Comparison of ENCODE assay signal across 27 mouse cellular contexts in the genomic region with DNA sequence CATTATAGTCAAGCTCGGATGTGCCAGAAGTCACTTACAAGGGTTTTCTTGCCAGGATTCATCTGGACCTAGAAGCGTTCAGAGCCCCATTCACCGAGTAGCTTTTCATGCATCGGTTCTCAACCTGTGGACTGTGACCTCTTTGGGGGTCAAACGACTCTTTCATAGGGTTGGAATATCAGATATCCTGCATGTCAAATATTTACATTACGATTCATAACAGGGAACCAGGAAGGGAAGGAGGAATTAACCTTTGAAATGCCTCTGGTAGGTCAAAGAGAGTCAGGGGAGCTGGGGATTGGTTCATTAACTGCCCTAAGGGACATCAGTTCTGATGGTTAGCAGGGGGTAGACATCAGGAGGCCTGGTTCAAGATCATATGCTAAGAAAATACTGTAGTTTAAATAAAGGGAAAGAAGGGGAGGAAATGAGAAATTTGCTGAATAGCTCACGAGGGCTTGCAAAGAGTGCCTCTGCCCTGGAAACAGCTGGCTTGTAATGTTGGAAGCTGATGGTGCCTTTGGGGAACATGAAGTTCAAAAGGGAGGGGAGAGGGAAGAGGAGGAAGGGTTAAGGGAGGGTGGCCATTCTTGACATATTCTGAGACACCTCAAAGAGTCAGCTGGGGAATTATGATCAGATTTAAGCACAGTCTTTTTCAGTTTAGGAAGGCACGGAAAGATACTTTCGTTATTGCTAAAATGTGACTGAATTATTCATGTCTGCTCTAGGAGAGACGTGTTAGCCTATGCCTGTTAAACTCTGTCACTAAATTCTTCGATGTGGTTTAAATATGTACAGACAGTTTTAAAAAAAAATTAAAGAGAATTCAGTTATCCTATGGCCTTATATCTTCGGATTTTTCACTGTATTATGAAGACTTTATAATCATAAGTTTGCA.
A peak's percentile ranks its signal among the peaks of the same experiment; 100 is the strongest.
DNase-seq lines count a peak whose midpoint lies in the region; ATAC-seq and TF ChIP-seq lines count a peak whose summit lies in the region.
"Had no signal": no experiment of that assay in that cellular context is flagged by ENCODE, and none has a peak within 500 bp of the region (broad histone marks: within the 10 kb centered on the region; RNA-seq: fewer than 3 reads in every experiment).

No protein-coding gene starts in this region.

- H3K27me3 ChIP-seq in heart, embryonic 11.5 days (ENCODE audit: control insufficient read depth, insufficient read depth, low read length) = no peaks in the 10 kb centered on the region
- no peaks in the 10 kb centered on the region for H3K27me3 ChIP-seq in midbrain, postnatal 0 days (ENCODE audit: insufficient read depth, low read length)
- H3K27me3 ChIP-seq in midbrain, embryonic 10.5 days (ENCODE audit: low read depth, poor library complexity, severe bottlenecking) = peaks cover 26% of the 10 kb centered on the region
- H3K27me3 ChIP-seq: hindbrain, embryonic 12.5 days; neural tube, embryonic 15.5 days; stomach, embryonic 15.5 days had no signal

- peak; percentile 82 for DNase-seq in heart, adult 11 months
- DNase-seq in midbrain, postnatal 0 days (ENCODE audit: low spot score) = no peak
- DNase-seq in midbrain, embryonic 10.5 days (ENCODE audit: low spot score) = no peak
- DNase-seq in cerebellum, adult 8-10 months = no peak
- DNase-seq in left cerebral cortex, postnatal 36 days (ENCODE audit: low spot score in 2 of 2) = no peak
- DNase-seq: adrenal gland, adult 2 months; B cell, adult 2 months; cerebellum, adult 18-20 months; cerebellum, postnatal 25 days; gastrocnemius, postnatal 14 days; heart, adult 2 months; kidney, adult 9 months; kidney, postnatal 14 days; liver; right cerebral cortex, adult 18-20 months; thymus, adult 18-20 months; thymus, postnatal 36 days had no signal

- no peak overlapping the region for H3K27ac ChIP-seq in heart, embryonic 11.5 days (ENCODE audit: low read depth, low read length)
- no peak overlapping the region for H3K27ac ChIP-seq in midbrain, postnatal 0 days (ENCODE audit: low read depth, low read length)
- no peak overlapping the region for H3K27ac ChIP-seq in midbrain, embryonic 10.5 days (replicated peaks)
- 0 out of 2 replicates have a peak overlapping the region, but pooled peaks have one; percentile 10 for H3K27ac ChIP-seq in embryonic fibroblast, embryonic 13.5 days (ENCODE audit: insufficient read depth, low read length)
- H3K27ac ChIP-seq: heart, adult 2 months; hindbrain, embryonic 12.5 days; liver, embryonic 15.5 days; macrophage; neural tube, embryonic 15.5 days; stomach, embryonic 15.5 days had no signal

- intact Hi-C loops in left cerebral cortex, postnatal 36 days (cut with DNase I) = no loop called here

- no peak for TF ChIP-seq CTCF in midbrain, postnatal 0 days (IDR thresholded peaks at IDR 0.05)
- no peak for TF ChIP-seq CTCF in embryonic fibroblast, embryonic 13.5 days (IDR thresholded peaks at IDR 0.05; ENCODE audit: borderline replicate concordance, insufficient read depth, low read length)

- no peak overlapping the region for H3K4me3 ChIP-seq in heart, embryonic 11.5 days (ENCODE audit: low read depth, low read length)
- no peak overlapping the region for H3K4me3 ChIP-seq in midbrain, postnatal 0 days (ENCODE audit: low read depth, low read length)
- no peak overlapping the region for H3K4me3 ChIP-seq in midbrain, embryonic 10.5 days
- H3K4me3 ChIP-seq in embryonic fibroblast, embryonic 13.5 days (ENCODE audit: insufficient read depth, low read length) = no peak overlapping the region
- H3K4me3 ChIP-seq: heart, adult 2 months; hindbrain, embryonic 12.5 days; liver, embryonic 15.5 days; neural tube, embryonic 15.5 days; stomach, embryonic 15.5 days had no signal

- no peaks in the 10 kb centered on the region for H3K36me3 ChIP-seq in heart, embryonic 11.5 days (ENCODE audit: control insufficient read depth, insufficient read depth, low read length)
- no peaks in the 10 kb centered on the region for H3K36me3 ChIP-seq in midbrain, postnatal 0 days (ENCODE audit: insufficient read depth, low read length)
- H3K36me3 ChIP-seq in midbrain, embryonic 10.5 days = no peaks in the 10 kb centered on the region
- H3K36me3 ChIP-seq: hindbrain, embryonic 12.5 days; liver, embryonic 15.5 days; neural tube, embryonic 15.5 days; stomach, embryonic 15.5 days had no signal

- no peak overlapping the region for H3K4me2 ChIP-seq in heart, embryonic 11.5 days
- H3K4me2 ChIP-seq in midbrain, postnatal 0 days (ENCODE audit: low read depth, low read length, poor library complexity, severe bottlenecking) = peak overlapping the region; percentile 22; the same call in 1 of the 2 replicates
- H3K4me2 ChIP-seq: hindbrain, embryonic 12.5 days; liver, embryonic 15.5 days; neural tube, embryonic 15.5 days; stomach, embryonic 15.5 days had no signal

- H3K9ac ChIP-seq in heart, embryonic 11.5 days (ENCODE audit: low read depth, low read length) = no peak overlapping the region
- no peak overlapping the region for H3K9ac ChIP-seq in midbrain, postnatal 0 days (replicated peaks; ENCODE audit: low read length, poor library complexity, severe bottlenecking)
- H3K9ac ChIP-seq: hindbrain, embryonic 12.5 days; liver, embryonic 15.5 days; neural tube, embryonic 15.5 days; stomach, embryonic 15.5 days had no signal

- no peaks in the 10 kb centered on the region for H3K4me1 ChIP-seq in heart, embryonic 11.5 days (ENCODE audit: control insufficient read depth, insufficient read depth, low read length)
- H3K4me1 ChIP-seq in midbrain, postnatal 0 days (ENCODE audit: insufficient read depth, low read length) = no peaks in the 10 kb centered on the region
- peaks cover 6% of the 10 kb centered on the region for H3K4me1 ChIP-seq in midbrain, embryonic 10.5 days
- H3K4me1 ChIP-seq in embryonic fibroblast, embryonic 13.5 days (ENCODE audit: control insufficient read depth, insufficient read depth, low read length) = no peaks in the 10 kb centered on the region
- H3K4me1 ChIP-seq: liver, embryonic 15.5 days had no signal

- TF ChIP-seq POLR2A in embryonic fibroblast, embryonic 13.5 days (IDR thresholded peaks at IDR 0.05; ENCODE audit: low read depth, low read length) = no peak

- no peaks in the 10 kb centered on the region for H3K9me3 ChIP-seq in heart, embryonic 11.5 days (replicated peaks; ENCODE audit: control insufficient read depth, low read length)
- no peaks in the 10 kb centered on the region for H3K9me3 ChIP-seq in midbrain, postnatal 0 days (ENCODE audit: low read length)
- no peaks in the 10 kb centered on the region for H3K9me3 ChIP-seq in midbrain, embryonic 10.5 days (replicated peaks)
- H3K9me3 ChIP-seq: hindbrain, embryonic 12.5 days; liver, embryonic 15.5 days; neural tube, embryonic 15.5 days; stomach, embryonic 15.5 days had no signal

- no peak for ATAC-seq in heart, embryonic 11.5 days (replicated peaks; ENCODE audit: insufficient number of reproducible peaks, low FRiP score, low TSS enrichment)
- ATAC-seq in midbrain, postnatal 0 days (ENCODE audit: low FRiP score) = 0 out of 2 replicates have a peak, but pooled peaks have one; percentile 44
- ATAC-seq: forebrain, embryonic 14.5 days; inflammation-experienced regulatory T-cells, adult 6 months; lung, postnatal 0 days had no signal

- WGBS in heart, embryonic 11.5 days (ENCODE audit: insufficient replicate concordance) = 75% methylated on average over 12 of the region's 12 CpGs
- WGBS in midbrain, postnatal 0 days = 61% methylated on average over 12 of the region's 12 CpGs
- WGBS in midbrain, embryonic 10.5 days = 84% methylated on average over 12 of the region's 12 CpGs
